Mouse (Mus musculus): ENCODE data around the gene Hscb. TPM values are rescaled to one million over a fixed set of nuclear protein-coding genes. Genes with fewer than 3 reads are reported as not detected.
"Not testable (repeated sequence)": the region's sequence is repeated elsewhere in the genome, so short reads cannot be mapped to it uniquely, and the experiment has no call there.

Hscb gene
- 10.8 and 11.1 TPM in 2 replicates for polyA plus RNA-seq (2015; fragmentation: Nextera tagmentation; extraction: Ambion mirVana)

GRCm38 (mm10) chr5:110839678-110840365 lies at the start of gene Hscb, which contains the start of gene Chek2:
Gene Hscb (minus strand): TSS chr5:110839777.
Gene Chek2 (plus strand): TSS chr5:110839979.
- WGBS = under 1% methylated on average over 41 of the region's 41 CpGs
- peak within 1 kb of the TSS; percentile 59 for H3K4me3 ChIP-seq (replicated peaks)

GRCm38 (mm10) chr5:110888596-110888995 lies 49.0 kb upstream of the Hscb start:
- Histone ChIP-seq H3K27ac (no peak overlapping the region), H3K27me3 (no peaks in the 10 kb centered on the region), H3K4me1 (replicated peaks) (peaks cover 5% of the 10 kb centered on the region; the same call in 1 of the 2 replicates), H3K4me3 (replicated peaks) (no peak overlapping the region), H3K9ac (replicated peaks) (no peak overlapping the region), H3K4me2 (replicated peaks) (no peak overlapping the region), H3K9me3 (no peaks in the 10 kb centered on the region), H3K36me3 (peaks cover 31% of the 10 kb centered on the region)
- 63% methylated on average over 4 of the region's 4 CpGs for WGBS
- ATAC-seq = no peak

More at GRCm38 (mm10) chr5:110839678-110840365, at the start of gene Hscb, which contains the start of gene Chek2:
- H3K4me2 ChIP-seq (replicated peaks) = peak within 1 kb of the TSS; percentile 75
- no peaks in the 10 kb centered on the region for H3K27me3 ChIP-seq
- H3K27ac ChIP-seq = peak within 1 kb of the TSS; percentile 73
- H3K9me3 ChIP-seq = no peaks in the 10 kb centered on the region
- 0 out of 2 replicates have a peak, but pooled peaks cover 2% of the 10 kb centered on the region for H3K36me3 ChIP-seq
- peak; percentile 99 for ATAC-seq
- peak within 1 kb of the TSS; percentile 73 for H3K9ac ChIP-seq (replicated peaks)
- peaks cover 16% of the 10 kb centered on the region for H3K4me1 ChIP-seq (replicated peaks)

- Histone ChIP-seq H3K9ac (replicated peaks) (peak within 1 kb of the TSS; percentile 91), H3K9me3 (no peaks in the 10 kb centered on the region), H3K4me2 (replicated peaks) (peak within 1 kb of the TSS; percentile 69), H3K4me3 (replicated peaks) (peak within 1 kb of the TSS; percentile 83), H3K36me3 (peaks cover 3% of the 10 kb centered on the region; the same call in 1 of the 2 replicates), H3K4me1 (replicated peaks) (peaks cover 22% of the 10 kb centered on the region), H3K27ac (peak within 1 kb of the TSS; percentile 75), H3K27me3 (no peaks in the 10 kb centered on the region)
- WGBS = under 1% methylated on average over 101 of the region's 101 CpGs
- peak; percentile 91 for ATAC-seq
Measured at GRCm38 (mm10) chr5:110879584-110880374, 40.2 kb upstream of the Hscb start, which contains the start of gene Ttc28. Gene Ttc28 (plus strand): TSS chr5:110879803.

- peak overlapping the region; percentile 91 for H3K9ac ChIP-seq (replicated peaks)
- H3K36me3 ChIP-seq = peaks cover 3% of the 10 kb centered on the region; the same call in 1 of the 2 replicates
- peak; percentile 1; the same call in 1 of the 2 replicates for ATAC-seq
- H3K9me3 ChIP-seq = no peaks in the 10 kb centered on the region
- whole genome bisulfite sequencing = 63% methylated on average over 7 of the region's 7 CpGs
- peak overlapping the region; percentile 69 for H3K4me2 ChIP-seq (replicated peaks)
- H3K4me3 ChIP-seq (replicated peaks) = peak overlapping the region; percentile 83
- peaks cover 23% of the 10 kb centered on the region for H3K4me1 ChIP-seq (replicated peaks)
- peak overlapping the region; percentile 75 for H3K27ac ChIP-seq
- no peaks in the 10 kb centered on the region for H3K27me3 ChIP-seq
Measured at GRCm38 (mm10) chr5:110879042-110879441, 39.5 kb upstream of the Hscb start.

- 100% methylated on average over 1 of the region's 1 CpGs for WGBS
- H3K27ac ChIP-seq; H3K4me3 ChIP-seq (replicated peaks); ATAC-seq; H3K36me3 ChIP-seq; H3K9ac ChIP-seq (replicated peaks); H3K4me2 ChIP-seq (replicated peaks); H3K9me3 ChIP-seq; H3K27me3 ChIP-seq: not testable (repeated sequence)
- peaks cover 23% of the 10 kb centered on the region for H3K4me1 ChIP-seq (replicated peaks)
Measured at GRCm38 (mm10) chr5:110878526-110878925, 38.9 kb upstream of the Hscb start.

- Histone ChIP-seq H3K27me3 (no peaks in the 10 kb centered on the region), H3K4me1 (replicated peaks) (peaks cover 28% of the 10 kb centered on the region), H3K27ac (no peak overlapping the region), H3K4me2 (replicated peaks) (no peak overlapping the region), H3K9ac (replicated peaks) (no peak overlapping the region), H3K9me3 (no peaks in the 10 kb centered on the region), H3K4me3 (replicated peaks) (no peak overlapping the region), H3K36me3 (peaks cover 3% of the 10 kb centered on the region; the same call in 1 of the 2 replicates)
- 66% methylated on average over 5 of the region's 5 CpGs for WGBS
- no peak for ATAC-seq
Measured at GRCm38 (mm10) chr5:110877666-110878505, 38.3 kb upstream of the Hscb start.

- Histone ChIP-seq H3K9me3 (no peaks in the 10 kb centered on the region), H3K4me1 (replicated peaks) (peaks cover 32% of the 10 kb centered on the region), H3K27ac (no peak overlapping the region), H3K27me3 (no peaks in the 10 kb centered on the region), H3K36me3 (no peaks in the 10 kb centered on the region), H3K4me2 (replicated peaks) (no peak overlapping the region), H3K4me3 (replicated peaks) (no peak overlapping the region), H3K9ac (replicated peaks) (no peak overlapping the region)
- WGBS = 86% methylated on average over 1 of the region's 1 CpGs
- ATAC-seq = no peak
Measured at GRCm38 (mm10) chr5:110875286-110875685, 35.7 kb upstream of the Hscb start.

- no peak for ATAC-seq
- peaks cover 31% of the 10 kb centered on the region for H3K4me1 ChIP-seq (replicated peaks)
- H3K27me3 ChIP-seq = no peaks in the 10 kb centered on the region
- H3K9ac ChIP-seq (replicated peaks) = no peak overlapping the region
- no peaks in the 10 kb centered on the region for H3K36me3 ChIP-seq
- H3K4me3 ChIP-seq (replicated peaks) = no peak overlapping the region
- H3K9me3 ChIP-seq = no peaks in the 10 kb centered on the region
- no peak overlapping the region for H3K4me2 ChIP-seq (replicated peaks)
- no peak overlapping the region for H3K27ac ChIP-seq
Measured at GRCm38 (mm10) chr5:110874711-110875110, 35.1 kb upstream of the Hscb start.

- Histone ChIP-seq H3K36me3 (no peaks in the 10 kb centered on the region), H3K27ac (peak overlapping the region; percentile 61), H3K4me3 (replicated peaks) (no peak overlapping the region), H3K9ac (replicated peaks) (no peak overlapping the region), H3K4me2 (replicated peaks) (peak overlapping the region; percentile 13), H3K27me3 (no peaks in the 10 kb centered on the region), H3K9me3 (no peaks in the 10 kb centered on the region), H3K4me1 (replicated peaks) (peaks cover 40% of the 10 kb centered on the region)
- 37% methylated on average over 6 of the region's 6 CpGs for WGBS
- ATAC-seq = no peak
Measured at GRCm38 (mm10) chr5:110873160-110873559, 33.6 kb upstream of the Hscb start.

- Histone ChIP-seq H3K4me1 (replicated peaks) (peaks cover 30% of the 10 kb centered on the region), H3K9ac (replicated peaks) (no peak overlapping the region), H3K4me3 (replicated peaks) (no peak overlapping the region), H3K9me3 (no peaks in the 10 kb centered on the region), H3K27me3 (no peaks in the 10 kb centered on the region), H3K36me3 (no peaks in the 10 kb centered on the region), H3K4me2 (replicated peaks) (no peak overlapping the region), H3K27ac (peak overlapping the region; percentile 57; the same call in 1 of the 2 replicates)
- 28% methylated on average over 8 of the region's 8 CpGs for WGBS
- no peak; the same call in 1 of the 2 replicates for ATAC-seq
Measured at GRCm38 (mm10) chr5:110869242-110869669, 29.7 kb upstream of the Hscb start.

GRCm38 (mm10) chr5:110868460-110868859 lies 28.9 kb upstream of the Hscb start:
- Histone ChIP-seq H3K4me3 (replicated peaks) (no peak overlapping the region), H3K9ac (replicated peaks) (no peak overlapping the region), H3K4me2 (replicated peaks) (no peak overlapping the region), H3K4me1 (replicated peaks) (peaks cover 30% of the 10 kb centered on the region), H3K9me3 (no peaks in the 10 kb centered on the region), H3K27ac (peak overlapping the region; percentile 57), H3K27me3 (no peaks in the 10 kb centered on the region), H3K36me3 (no peaks in the 10 kb centered on the region)
- ATAC-seq = peak; percentile 49
- 40% methylated on average over 4 of the region's 4 CpGs for WGBS

Measured in midbrain, embryonic 13.5 days (tissue).